Mouse (Mus musculus): Measurements from ENCODE around the gene Ankrd44. TPM values are rescaled to one million over a fixed set of nuclear protein-coding genes. Genes with fewer than 3 reads are reported as not detected.

The Ankrd44 gene
- total and polyA plus RNA-seq, 3 experiments = 0.10 to 2.6 (median 1.5) TPM

DNA sequence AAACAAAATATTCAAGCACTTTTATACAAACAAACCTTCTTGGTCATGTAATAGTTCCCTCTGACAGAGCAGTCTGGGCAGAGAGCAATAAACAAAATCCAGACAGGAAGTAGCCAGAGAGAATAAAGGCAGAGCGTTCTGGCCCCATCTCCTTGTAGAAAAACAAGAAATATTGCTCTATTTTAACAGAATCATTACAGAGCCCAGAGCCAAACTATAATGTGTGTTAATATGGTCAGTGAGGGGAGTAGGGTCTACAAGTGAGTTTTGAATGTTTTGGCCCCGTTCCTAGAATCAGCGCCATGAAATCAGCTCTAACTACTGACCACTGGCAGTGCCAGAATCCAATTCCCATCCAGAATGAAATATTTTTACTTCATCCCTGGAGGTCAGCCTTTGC is 38.3 kb downstream of the Ankrd44 start:
- no peaks in the 10 kb centered on the region for H3K9me3 ChIP-seq (replicated peaks)
- no peak for DNase-seq (ENCODE audit: low spot score)
- no peak for ATAC-seq (ENCODE audit: extremely low read depth, insufficient number of reproducible peaks, low FRiP score, poor library complexity, severe bottlenecking)

DNA sequence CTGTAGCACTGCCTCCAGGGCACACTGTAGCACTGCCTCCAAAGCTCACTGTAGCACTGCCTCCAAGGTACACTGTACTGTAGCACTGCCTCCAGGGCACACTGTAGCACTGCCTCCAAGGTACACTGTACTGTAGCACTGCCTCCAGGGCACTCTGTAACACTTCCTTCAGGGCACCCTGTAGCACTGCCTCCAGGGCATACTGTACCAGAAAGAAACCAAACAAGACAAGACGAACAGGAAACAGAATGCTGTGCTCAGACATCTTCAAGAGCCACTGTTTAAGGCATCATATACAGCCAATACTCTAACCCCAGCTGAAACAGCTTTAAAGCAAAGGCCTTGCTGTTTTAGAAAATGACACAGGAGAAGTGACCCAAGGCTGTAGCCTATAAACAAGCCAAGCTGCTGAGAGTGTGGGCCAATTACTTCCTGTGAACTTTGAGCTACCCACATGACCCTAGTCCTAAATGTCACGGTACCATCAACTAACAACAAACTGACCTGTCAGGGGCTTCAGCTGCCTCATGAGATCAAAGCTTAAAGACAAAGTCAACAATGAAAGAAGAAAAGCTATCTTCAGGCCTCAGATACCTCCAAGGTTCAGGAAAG is 43.2 kb downstream of the Ankrd44 start:
- H3K4me1 ChIP-seq (ENCODE audit: insufficient read depth, low read depth, low read length) = no peaks in the 10 kb centered on the region
- ATAC-seq (ENCODE audit: extremely low read depth, insufficient number of reproducible peaks, low FRiP score, poor library complexity, severe bottlenecking) = no peak
- H3K27me3 ChIP-seq (ENCODE audit: insufficient read depth, low read length) = no peaks in the 10 kb centered on the region
- no peak for TF ChIP-seq POLR2AphosphoS5 (IDR thresholded peaks at IDR 0.05; ENCODE audit: insufficient replicate concordance, low read depth, low read length)
- no peak for TF ChIP-seq TAL1 (conservative IDR thresholded peaks at IDR 0.05; ENCODE audit: low read depth, low read length)
- TF ChIP-seq GATA2 (IDR thresholded peaks at IDR 0.05; ENCODE audit: borderline replicate concordance, low read depth, low read length) = no peak
- TF ChIP-seq CTCF (IDR thresholded peaks at IDR 0.05; ENCODE audit: low read depth, low read length) = no peak
- TF ChIP-seq GATA1 (IDR thresholded peaks at IDR 0.05; ENCODE audit: borderline replicate concordance, low read length) = no peak
- H3K36me3 ChIP-seq (replicated peaks) = no peaks in the 10 kb centered on the region
- H3K9me3 ChIP-seq (replicated peaks) = no peaks in the 10 kb centered on the region
- no peak overlapping the region for H3K4me3 ChIP-seq (ENCODE audit: low read depth, low read length)
- DNase-seq (ENCODE audit: low spot score) = no peak

More for the DNA sequence above, 38.3 kb downstream of the Ankrd44 start:
- Histone ChIP-seq H3K4me3 (ENCODE audit: low read depth, low read length) (no peak overlapping the region), H3K4me1 (ENCODE audit: insufficient read depth, low read depth, low read length) (no peaks in the 10 kb centered on the region), H3K36me3 (replicated peaks) (no peaks in the 10 kb centered on the region), H3K27me3 (ENCODE audit: insufficient read depth, low read length) (no peaks in the 10 kb centered on the region)
- TF ChIP-seq TAL1 (conservative IDR thresholded peaks at IDR 0.05; ENCODE audit: low read depth, low read length) = no peak
- no peak for TF ChIP-seq CTCF (IDR thresholded peaks at IDR 0.05; ENCODE audit: low read depth, low read length)
- no peak for TF ChIP-seq GATA1 (IDR thresholded peaks at IDR 0.05; ENCODE audit: borderline replicate concordance, low read length)
- TF ChIP-seq POLR2AphosphoS5 (IDR thresholded peaks at IDR 0.05; ENCODE audit: insufficient replicate concordance, low read depth, low read length) = no peak
- TF ChIP-seq GATA2 (IDR thresholded peaks at IDR 0.05; ENCODE audit: borderline replicate concordance, low read depth, low read length) = no peak

- H3K9me3 ChIP-seq (replicated peaks) = no peaks in the 10 kb centered on the region
These were observed 44.7 kb downstream of the Ankrd44 start for GRCm38 (mm10) chr1:54881523-54881922.

GRCm38 (mm10) chr1:54877423-54878073 is 48.6 kb downstream of the Ankrd44 start:
- TF ChIP-seq GATA1 (IDR thresholded peaks at IDR 0.05; ENCODE audit: borderline replicate concordance, low read length) (no peak), TAL1 (conservative IDR thresholded peaks at IDR 0.05; ENCODE audit: low read depth, low read length) (no peak), CTCF (IDR thresholded peaks at IDR 0.05; ENCODE audit: low read depth, low read length) (no peak), GATA2 (IDR thresholded peaks at IDR 0.05; ENCODE audit: borderline replicate concordance, low read depth, low read length) (no peak)
- Histone ChIP-seq H3K4me3 (ENCODE audit: low read depth, low read length) (no peak overlapping the region), H3K27me3 (ENCODE audit: insufficient read depth, low read length) (no peaks in the 10 kb centered on the region), H3K4me1 (ENCODE audit: insufficient read depth, low read depth, low read length) (no peaks in the 10 kb centered on the region), H3K36me3 (replicated peaks) (no peaks in the 10 kb centered on the region), H3K9me3 (replicated peaks) (no peaks in the 10 kb centered on the region)
- ATAC-seq (ENCODE audit: extremely low read depth, insufficient number of reproducible peaks, low FRiP score, poor library complexity, severe bottlenecking) (no peak), DNase-seq (ENCODE audit: low spot score) (no peak)

More at GRCm38 (mm10) chr1:54881523-54881922, 44.7 kb downstream of the Ankrd44 start:
- no peaks in the 10 kb centered on the region for H3K4me1 ChIP-seq (ENCODE audit: insufficient read depth, low read depth, low read length)
- no peak for TF ChIP-seq TAL1 (conservative IDR thresholded peaks at IDR 0.05; ENCODE audit: low read depth, low read length)
- TF ChIP-seq CTCF (IDR thresholded peaks at IDR 0.05; ENCODE audit: low read depth, low read length) = no peak
- no peak for TF ChIP-seq GATA1 (IDR thresholded peaks at IDR 0.05; ENCODE audit: borderline replicate concordance, low read length)
- no peak for TF ChIP-seq POLR2AphosphoS5 (IDR thresholded peaks at IDR 0.05; ENCODE audit: insufficient replicate concordance, low read depth, low read length)
- no peak for TF ChIP-seq GATA2 (IDR thresholded peaks at IDR 0.05; ENCODE audit: borderline replicate concordance, low read depth, low read length)
- ATAC-seq (ENCODE audit: extremely low read depth, insufficient number of reproducible peaks, low FRiP score, poor library complexity, severe bottlenecking) (no peak), DNase-seq (ENCODE audit: low spot score) (no peak)
- no peaks in the 10 kb centered on the region for H3K36me3 ChIP-seq (replicated peaks)
- H3K4me3 ChIP-seq (ENCODE audit: low read depth, low read length) = no peak overlapping the region
- no peaks in the 10 kb centered on the region for H3K27me3 ChIP-seq (ENCODE audit: insufficient read depth, low read length)

DNA sequence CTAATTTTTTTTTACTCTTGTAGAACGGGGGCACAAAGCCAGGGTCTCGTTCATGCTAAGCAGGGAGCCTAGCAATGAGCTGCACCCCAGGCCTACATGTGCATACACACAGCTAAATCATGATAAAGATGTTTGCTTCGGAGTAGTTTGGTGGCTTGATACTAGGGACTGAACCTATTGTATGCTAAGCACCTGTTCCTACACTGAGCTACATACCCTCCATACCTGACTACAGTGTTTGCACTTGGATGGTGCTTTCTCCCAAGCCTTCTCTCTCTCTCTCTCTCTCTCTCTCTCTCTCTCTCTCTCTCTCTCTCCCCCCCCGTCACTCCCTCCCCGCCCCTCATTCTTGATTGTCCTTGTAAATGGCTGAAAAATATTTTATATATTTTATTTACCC is 49.2 kb downstream of the Ankrd44 start:
- Histone ChIP-seq H3K9me3 (replicated peaks) (no peaks in the 10 kb centered on the region), H3K27me3 (ENCODE audit: insufficient read depth, low read length) (no peaks in the 10 kb centered on the region), H3K4me3 (ENCODE audit: low read depth, low read length) (no peak overlapping the region), H3K36me3 (replicated peaks) (no peaks in the 10 kb centered on the region), H3K4me1 (ENCODE audit: insufficient read depth, low read depth, low read length) (no peaks in the 10 kb centered on the region)
- ATAC-seq (ENCODE audit: extremely low read depth, insufficient number of reproducible peaks, low FRiP score, poor library complexity, severe bottlenecking) = no peak
- TF ChIP-seq GATA2 (IDR thresholded peaks at IDR 0.05; ENCODE audit: borderline replicate concordance, low read depth, low read length) (no peak), TAL1 (conservative IDR thresholded peaks at IDR 0.05; ENCODE audit: low read depth, low read length) (no peak), GATA1 (IDR thresholded peaks at IDR 0.05; ENCODE audit: borderline replicate concordance, low read length) (no peak), POLR2AphosphoS5 (IDR thresholded peaks at IDR 0.05; ENCODE audit: insufficient replicate concordance, low read depth, low read length) (no peak), CTCF (IDR thresholded peaks at IDR 0.05; ENCODE audit: low read depth, low read length) (no peak)
- DNase-seq (ENCODE audit: low spot score) = no peak

DNA sequence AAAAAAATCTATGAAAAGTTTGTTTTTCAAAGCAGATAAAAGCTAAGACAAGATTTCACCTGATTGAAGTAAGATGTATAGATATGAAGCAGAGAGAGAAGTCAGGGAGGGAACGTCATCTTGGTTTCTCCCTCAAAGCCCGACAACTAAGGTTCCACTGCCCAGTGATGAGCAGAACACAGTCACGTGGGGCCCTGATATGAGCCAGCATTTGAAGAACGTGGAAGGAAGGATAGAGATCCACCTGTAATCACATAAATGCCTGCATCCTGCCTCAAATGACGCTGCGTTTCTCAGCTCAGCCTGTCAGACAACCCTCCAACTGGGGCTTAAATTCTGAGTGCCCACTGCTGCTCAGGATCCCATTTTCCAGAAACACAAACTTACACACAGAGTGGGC is 52.1 kb downstream of the Ankrd44 start:
- ATAC-seq (ENCODE audit: extremely low read depth, insufficient number of reproducible peaks, low FRiP score, poor library complexity, severe bottlenecking) (no peak), DNase-seq (ENCODE audit: low spot score) (no peak)
- TF ChIP-seq TAL1 (conservative IDR thresholded peaks at IDR 0.05; ENCODE audit: low read depth, low read length) = no peak
- no peak for TF ChIP-seq GATA1 (IDR thresholded peaks at IDR 0.05; ENCODE audit: borderline replicate concordance, low read length)
- no peak for TF ChIP-seq CTCF (IDR thresholded peaks at IDR 0.05; ENCODE audit: low read depth, low read length)
- TF ChIP-seq POLR2AphosphoS5 (IDR thresholded peaks at IDR 0.05; ENCODE audit: insufficient replicate concordance, low read depth, low read length) = no peak
- no peak for TF ChIP-seq GATA2 (IDR thresholded peaks at IDR 0.05; ENCODE audit: borderline replicate concordance, low read depth, low read length)
- Histone ChIP-seq H3K4me3 (ENCODE audit: low read depth, low read length) (no peak overlapping the region), H3K9me3 (replicated peaks) (no peaks in the 10 kb centered on the region), H3K36me3 (replicated peaks) (no peaks in the 10 kb centered on the region), H3K4me1 (ENCODE audit: insufficient read depth, low read depth, low read length) (no peaks in the 10 kb centered on the region), H3K27me3 (ENCODE audit: insufficient read depth, low read length) (no peaks in the 10 kb centered on the region; the same call in 1 of the 2 replicates)

Measured in G1E (cell line).